In genomic region chr5:90405210-90405609, GRCm38 (mm10) we compare ENCODE assay signal across 9 mouse cellular contexts. TPM values are rescaled to one million over a fixed set of nuclear protein-coding genes. Genes with fewer than 3 reads are reported as not detected.
DNase-seq lines count a peak whose midpoint lies in the region; ATAC-seq and TF ChIP-seq lines count a peak whose summit lies in the region.
"Had no signal": no experiment of that assay in that cellular context is flagged by ENCODE, and none has a peak within 500 bp of the region (broad histone marks: within the 10 kb centered on the region; RNA-seq: fewer than 3 reads in every experiment).

No protein-coding gene starts in this region.

- H3K9ac ChIP-seq in liver, embryonic 11.5 days (ENCODE audit: low read depth, low read length): no peak overlapping the region
- no peak overlapping the region for H3K9ac ChIP-seq in heart, embryonic 11.5 days (ENCODE audit: low read depth, low read length)
- H3K9ac ChIP-seq: heart, embryonic 13.5 days had no signal

- H3K4me1 ChIP-seq in spleen, adult 2 months (ENCODE audit: control insufficient read depth, insufficient read depth, insufficient read length): no peaks in the 10 kb centered on the region
- H3K4me1 ChIP-seq in liver, embryonic 11.5 days (replicated peaks; ENCODE audit: control insufficient read depth, insufficient read depth, low read length): no peaks in the 10 kb centered on the region
- no peaks in the 10 kb centered on the region for H3K4me1 ChIP-seq in heart, embryonic 11.5 days (ENCODE audit: control insufficient read depth, insufficient read depth, low read length)

- no peak for TF ChIP-seq POLR2A in spleen, adult 2 months (IDR thresholded peaks at IDR 0.05; ENCODE audit: low read depth, low read length)

- no peaks in the 10 kb centered on the region for H3K27me3 ChIP-seq in spleen, adult 2 months (ENCODE audit: control insufficient read depth, insufficient read depth, low read length)
- H3K27me3 ChIP-seq in liver, embryonic 11.5 days (replicated peaks; ENCODE audit: control insufficient read depth, insufficient read depth, low read length): no peaks in the 10 kb centered on the region
- H3K27me3 ChIP-seq in splenic B cell, adult 2 months (ENCODE audit: control insufficient read depth, insufficient read depth, low read length, poor library complexity, severe bottlenecking): no peaks in the 10 kb centered on the region
- H3K27me3 ChIP-seq in heart, embryonic 11.5 days (ENCODE audit: control insufficient read depth, insufficient read depth, low read length): no peaks in the 10 kb centered on the region
- H3K27me3 ChIP-seq: heart, embryonic 13.5 days had no signal

- no peak for DNase-seq in spleen, adult 2 months (ENCODE audit: low read depth in 1 of 2, low spot score in 2 of 2)
- no peak for DNase-seq in spleen, postnatal 14 days (ENCODE audit: low spot score in 2 of 2)
- DNase-seq in kidney, postnatal 10 days: peak; percentile 72
- DNase-seq in liver, embryonic 11.5 days (ENCODE audit: low spot score): no peak
- peak; percentile 8 for DNase-seq in splenic B cell, adult 2 months (ENCODE audit: low read depth, low spot score)
- DNase-seq in thymus, adult 18-20 months: no peak

- ATAC-seq in liver, embryonic 11.5 days (replicated peaks; ENCODE audit: low FRiP score): 0 out of 2 replicates have a peak, but pooled peaks have one; percentile 26
- no peak for ATAC-seq in erythroid progenitor cell, adult 5-6 weeks (replicated peaks; ENCODE audit: low FRiP score, poor library complexity, severe bottlenecking)
- no peak; the same call in 1 of the 2 replicates for ATAC-seq in heart, embryonic 11.5 days (replicated peaks; ENCODE audit: insufficient number of reproducible peaks, low FRiP score, low TSS enrichment)

- H3K4me3 ChIP-seq in spleen, adult 2 months (ENCODE audit: extremely low read depth, insufficient read depth, insufficient read length): no peak overlapping the region
- H3K4me3 ChIP-seq in liver, embryonic 11.5 days (ENCODE audit: low read depth, low read length): no peak overlapping the region
- H3K4me3 ChIP-seq in heart, embryonic 11.5 days (ENCODE audit: low read depth, low read length): no peak overlapping the region
- H3K4me3 ChIP-seq: heart, embryonic 13.5 days had no signal

- H3K27ac ChIP-seq in spleen, adult 2 months (ENCODE audit: insufficient read depth, low read length): no peak overlapping the region
- H3K27ac ChIP-seq in liver, embryonic 11.5 days (ENCODE audit: low read depth, low read length): no peak overlapping the region
- H3K27ac ChIP-seq in heart, embryonic 11.5 days (ENCODE audit: low read depth, low read length): no peak overlapping the region

- H3K36me3 ChIP-seq in spleen, adult 2 months (ENCODE audit: control insufficient read depth, insufficient read depth, low read length): no peaks in the 10 kb centered on the region
- H3K36me3 ChIP-seq in liver, embryonic 11.5 days (ENCODE audit: control insufficient read depth, insufficient read depth, low read length): no peaks in the 10 kb centered on the region
- no peaks in the 10 kb centered on the region for H3K36me3 ChIP-seq in splenic B cell, adult 2 months (ENCODE audit: control insufficient read depth, insufficient read depth, low read length, poor library complexity, severe bottlenecking)
- H3K36me3 ChIP-seq in heart, embryonic 11.5 days (ENCODE audit: control insufficient read depth, insufficient read depth, low read length): no peaks in the 10 kb centered on the region
- H3K36me3 ChIP-seq: heart, embryonic 13.5 days had no signal

- WGBS in spleen, adult 2 months: 84% methylated on average over 4 of the region's 4 CpGs
- 73% methylated on average over 4 of the region's 4 CpGs for WGBS in liver, embryonic 11.5 days
- 75% methylated on average over 4 of the region's 4 CpGs for WGBS in heart, embryonic 11.5 days (ENCODE audit: insufficient replicate concordance)

- peak; percentile 8; the same call in 1 of the 2 replicates for TF ChIP-seq CTCF in spleen, adult 2 months (IDR thresholded peaks at IDR 0.05; ENCODE audit: extremely low read depth, insufficient read depth, insufficient read length, insufficient replicate concordance)

- H3K9me3 ChIP-seq in liver, embryonic 11.5 days (ENCODE audit: control insufficient read depth, low read length): no peaks in the 10 kb centered on the region
- no peaks in the 10 kb centered on the region for H3K9me3 ChIP-seq in heart, embryonic 11.5 days (replicated peaks; ENCODE audit: control insufficient read depth, low read length)
- H3K9me3 ChIP-seq: heart, embryonic 13.5 days had no signal

- H3K4me2 ChIP-seq in liver, embryonic 11.5 days: no peak overlapping the region
- no peak overlapping the region for H3K4me2 ChIP-seq in heart, embryonic 11.5 days
- H3K4me2 ChIP-seq: heart, embryonic 13.5 days had no signal

RNA-seq across cellular contexts. Expression of gene Gm9958, which starts 38.2 kb away (rescaled TPM):
- 0.54 and 0.79 TPM in 2 replicates for polyA plus RNA-seq in spleen, adult 2 months (2012; rRNA removed)
- 3.8 and 4.1 TPM in 2 replicates for polyA plus RNA-seq in liver, embryonic 11.5 days (2014; fragmentation: Nextera tagmentation; extraction: Ambion mirVana)
- total RNA-seq in erythroid progenitor cell, adult 5-6 weeks (2015; ENCODE audit: low replicate concordance): 4.6 TPM in 1 of 2 replicates, not detected in the other
- total RNA-seq in erythroid progenitor cell, adult 5-6 weeks (2017; ENCODE audit: low replicate concordance): 0.51 and 6.3 TPM in 2 replicates
- polyA plus RNA-seq in heart, embryonic 11.5 days (2014; fragmentation: Nextera tagmentation; extraction: Ambion mirVana): 2.0 and 3.4 TPM in 2 replicates

RNA-seq across cellular contexts. Expression of gene Ankrd17, which starts 38.8 kb away (rescaled TPM):
- 15.1 and 15.4 TPM in 2 replicates for polyA plus RNA-seq in spleen, adult 2 months (2012; rRNA removed)
- polyA plus RNA-seq in liver, embryonic 11.5 days (2014; fragmentation: Nextera tagmentation; extraction: Ambion mirVana): 25.2 and 32.2 TPM in 2 replicates
- total RNA-seq in erythroid progenitor cell, adult 5-6 weeks (2015; ENCODE audit: low replicate concordance): 105 and 121 TPM in 2 replicates
- total RNA-seq in erythroid progenitor cell, adult 5-6 weeks (2017; ENCODE audit: low replicate concordance): 141 and 214 TPM in 2 replicates
- polyA plus RNA-seq in heart, embryonic 11.5 days (2014; fragmentation: Nextera tagmentation; extraction: Ambion mirVana): 24.2 and 26.8 TPM in 2 replicates

RNA-seq across cellular contexts. Expression of gene Alb, which starts 55.5 kb away (rescaled TPM):
- 1.2 TPM in 2 replicates for polyA plus RNA-seq in spleen, adult 2 months (2012; rRNA removed)
- polyA plus RNA-seq in liver, embryonic 11.5 days (2014; fragmentation: Nextera tagmentation; extraction: Ambion mirVana): 772 and 788 TPM in 2 replicates
- total RNA-seq in erythroid progenitor cell, adult 5-6 weeks (2015; ENCODE audit: low replicate concordance): not detected in 2 replicates
- total RNA-seq in erythroid progenitor cell, adult 5-6 weeks (2017; ENCODE audit: low replicate concordance): not detected in 2 replicates
- 3.2 and 18.6 TPM in 2 replicates for polyA plus RNA-seq in heart, embryonic 11.5 days (2014; fragmentation: Nextera tagmentation; extraction: Ambion mirVana)

Comparison
In these comparisons a context has a peak if more than half of its experiments do, and no peak if none do; other contexts are left out.
1. DNase-seq: peak in kidney, postnatal 10 days (single experiment) and splenic B cell, adult 2 months (single experiment); none in spleen, adult 2 months (0 of 2), spleen, postnatal 14 days (0 of 2), liver, embryonic 11.5 days (single experiment) and thymus, adult 18-20 months (0 of 2).
2. RNA of gene Alb, which starts 55.5 kb away (polyA plus RNA-seq): 772 to 788 TPM in liver, embryonic 11.5 days; 3.2 to 18.6 TPM in heart, embryonic 11.5 days and 1.2 TPM in spleen, adult 2 months; every median in the first group is over 10 times any median in the second.